In genomic region chr16:36934841-36935620, GRCm38 (mm10) we compare ENCODE assay signal across 8 mouse cellular contexts. TPM values are rescaled to one million over a fixed set of nuclear protein-coding genes. Genes with fewer than 3 reads are reported as not detected.
DNase-seq lines count a peak whose midpoint lies in the region; ATAC-seq lines count a peak whose summit lies in the region.

Gene Hcls1 (plus strand): TSS chr16:36934983.

- H3K27me3 ChIP-seq in hindbrain, embryonic 12.5 days, result no peaks in the 10 kb centered on the region

- no peak within 1 kb of the TSS for H3K27ac ChIP-seq in hindbrain, embryonic 12.5 days

- no peak within 1 kb of the TSS for H3K4me2 ChIP-seq in hindbrain, embryonic 12.5 days (replicated peaks)

- no peak within 1 kb of the TSS for H3K4me3 ChIP-seq in hindbrain, embryonic 12.5 days

- peak; percentile 34 for ATAC-seq in erythroblast, adult 5-6 weeks (replicated peaks; ENCODE audit: low FRiP score, poor library complexity, severe bottlenecking)
- no peak for ATAC-seq in hindbrain, embryonic 12.5 days (ENCODE audit: low FRiP score)

- WGBS in hindbrain, embryonic 12.5 days, result 78% methylated on average over 7 of the region's 7 CpGs

- no peak within 1 kb of the TSS for H3K9ac ChIP-seq in hindbrain, embryonic 12.5 days

- peaks cover 24% of the 10 kb centered on the region for H3K36me3 ChIP-seq in hindbrain, embryonic 12.5 days

- no peaks in the 10 kb centered on the region for H3K9me3 ChIP-seq in hindbrain, embryonic 12.5 days (replicated peaks)

- H3K4me1 ChIP-seq in hindbrain, embryonic 12.5 days, result no peaks in the 10 kb centered on the region

- peak; percentile 59 for DNase-seq in layer of hippocampus, adult 9-11 months
- DNase-seq in layer of hippocampus, postnatal 10 days (ENCODE audit: low spot score in 2 of 2), result no peak
- peak; percentile 20 for DNase-seq in kidney, postnatal 14 days
- peak; percentile 56 to 68 for DNase-seq in monocyte, adult 2 months (ENCODE audit: low read depth in 1 of 2, low spot score in 2 of 2)
- no peak for DNase-seq in yolk sac, embryonic 10.5 days (ENCODE audit: low spot score)
- DNase-seq in urinary bladder, postnatal 25 days (ENCODE audit: low spot score), result no peak

RNA-seq across cellular contexts. Expression of gene Hcls1, which starts in this region (rescaled TPM):
- 1 to 10 TPM; 4.3 to 5.8 TPM for total RNA-seq in layer of hippocampus, postnatal 10 days (2021)
- 12.5 and 13.2 TPM in 2 replicates for total RNA-seq in erythroblast, adult 5-6 weeks (2015; ENCODE audit: low replicate concordance)
- 51.3 and 56.9 TPM in 2 replicates for total RNA-seq in erythroblast, adult 5-6 weeks (2017; ENCODE audit: low replicate concordance)
- polyA plus RNA-seq in hindbrain, embryonic 12.5 days (2016; fragmentation: Nextera tagmentation; extraction: Ambion mirVana), result 2.5 and 2.8 TPM in 2 replicates

Comparison
In these comparisons a context has a peak if more than half of its experiments do, and no peak if none do; other contexts are left out.
1. DNase-seq: peak in layer of hippocampus, adult 9-11 months (single experiment), kidney, postnatal 14 days (single experiment) and monocyte, adult 2 months (2 of 2); none in layer of hippocampus, postnatal 10 days (0 of 2), yolk sac, embryonic 10.5 days (single experiment) and urinary bladder, postnatal 25 days (single experiment).